Mouse (Mus musculus): ENCODE measurements at regions not wholly inside any gene's neighbourhood (a gene's known extent, or its start where the extent isn't known, plus 50 kb on each side); places are given as distances from the start of the nearest gene placed in this dataset.

GRCm38 (mm10) chr3:38255674-38256073 is 229.0 kb downstream of the Ankrd50 start:
- peak; percentile 41 for DNase-seq

GRCm38 (mm10) chr3:38254896-38255295 is 229.7 kb downstream of the Ankrd50 start:
- DNase-seq, result peak; percentile 76

- no peak for DNase-seq
Observed at GRCm38 (mm10) chr3:38251592-38251991, 233.1 kb downstream of the Ankrd50 start.

- DNase-seq, result no peak
Observed at GRCm38 (mm10) chr3:38250552-38250951, 234.1 kb downstream of the Ankrd50 start.

- no peak for DNase-seq
Observed at GRCm38 (mm10) chr3:38248941-38249340, 235.7 kb downstream of the Ankrd50 start.

DNA sequence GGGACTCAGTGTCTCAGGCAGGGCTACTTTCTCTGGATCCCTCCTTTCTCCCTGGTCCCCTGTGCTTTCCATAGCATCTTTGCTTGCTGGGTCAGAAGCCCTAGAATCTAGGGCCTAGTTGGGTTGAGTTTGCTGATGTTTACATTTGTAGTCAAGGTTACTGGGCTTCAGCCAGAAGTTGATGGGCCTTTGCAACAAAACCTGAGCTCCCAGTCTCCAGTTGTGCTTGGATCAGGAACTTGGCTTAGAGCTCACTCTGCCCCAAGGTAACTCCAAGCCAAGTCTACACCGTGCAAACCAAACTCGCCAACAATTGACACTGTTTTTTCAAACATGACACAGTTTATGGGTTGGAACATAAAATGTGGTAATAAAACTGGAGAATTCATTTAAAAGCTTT is 238.2 kb downstream of the Ankrd50 start:
- DNase-seq, result no peak

DNA sequence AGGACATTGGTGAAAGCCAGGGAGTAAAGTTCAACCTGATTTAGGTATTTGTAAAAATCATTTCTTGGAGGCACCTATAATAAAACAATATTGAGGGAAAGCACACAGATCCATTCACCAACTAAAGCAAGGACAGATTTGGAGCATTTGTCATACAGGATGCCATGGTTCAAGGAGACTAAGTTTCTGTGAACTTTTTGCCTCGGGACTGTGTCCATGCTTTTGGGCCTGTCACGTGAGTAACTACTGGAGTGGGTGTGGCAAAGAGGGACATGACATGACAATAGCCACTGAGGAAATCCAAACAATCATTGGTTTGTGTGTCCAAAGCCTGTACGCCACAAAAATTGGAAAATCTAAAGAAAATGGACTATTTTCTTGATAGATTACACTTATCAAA is 241.4 kb downstream of the Ankrd50 start:
- DNase-seq, result no peak

- no peak for DNase-seq
Observed at GRCm38 (mm10) chr3:38237616-38238015, 247.0 kb downstream of the Ankrd50 start.

- DNase-seq, result no peak
Observed at GRCm38 (mm10) chr3:38235736-38236083, 248.9 kb downstream of the Ankrd50 start.

DNA sequence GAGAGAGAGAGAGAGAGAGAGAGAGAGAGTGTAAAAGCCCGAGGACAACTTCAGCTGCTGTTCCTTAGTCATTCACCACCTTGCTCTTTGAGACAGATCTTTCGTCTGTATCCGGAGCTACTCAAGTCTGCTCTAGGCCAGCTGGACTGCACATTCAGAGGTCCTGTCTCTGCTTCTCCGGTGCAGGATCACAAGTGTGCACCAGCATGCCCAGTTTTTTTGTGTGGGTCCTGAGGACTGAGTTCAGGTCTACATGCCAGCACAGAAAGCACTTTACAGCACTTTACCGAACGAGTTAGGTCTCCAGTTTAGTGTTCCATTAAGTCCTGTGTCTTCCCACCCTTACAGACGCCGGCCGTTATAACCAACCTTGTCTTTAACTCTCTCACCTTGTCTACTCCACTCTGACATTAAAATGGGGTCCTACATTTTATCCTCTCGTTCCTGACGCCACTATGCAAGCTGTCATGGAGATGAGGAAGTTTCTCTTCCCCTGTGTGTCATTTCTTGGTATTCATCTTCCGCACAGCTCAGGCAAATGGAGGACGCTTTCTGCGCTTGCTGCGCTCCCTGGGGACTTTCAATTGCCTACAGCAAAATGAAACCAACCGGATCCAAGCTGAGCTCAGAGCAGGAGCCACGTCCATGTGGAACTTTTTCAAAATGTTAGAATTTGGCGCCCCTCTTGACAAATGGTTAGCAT is 249.5 kb downstream of the Ankrd50 start:
- no peak for DNase-seq

DNA sequence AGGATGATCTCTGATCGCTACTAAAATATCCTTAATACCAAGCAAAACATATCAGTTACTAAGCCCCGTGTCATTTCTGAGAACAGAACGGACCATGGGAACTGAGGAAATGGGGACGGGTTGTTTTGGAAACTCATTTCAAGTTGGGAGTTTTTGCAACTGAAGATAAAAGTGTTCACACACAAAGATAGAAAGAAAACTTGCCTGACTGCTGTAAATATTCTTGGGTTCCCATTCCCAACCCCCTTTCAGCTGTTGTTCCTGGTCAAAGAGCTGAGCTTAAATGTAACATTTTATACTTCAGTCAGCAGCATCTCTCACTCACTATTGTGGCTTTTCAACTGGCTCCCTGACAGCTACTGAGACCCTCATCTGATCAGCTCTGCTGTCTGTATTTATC is 250.1 kb downstream of the Ankrd50 start:
- DNase-seq, result no peak

DNA sequence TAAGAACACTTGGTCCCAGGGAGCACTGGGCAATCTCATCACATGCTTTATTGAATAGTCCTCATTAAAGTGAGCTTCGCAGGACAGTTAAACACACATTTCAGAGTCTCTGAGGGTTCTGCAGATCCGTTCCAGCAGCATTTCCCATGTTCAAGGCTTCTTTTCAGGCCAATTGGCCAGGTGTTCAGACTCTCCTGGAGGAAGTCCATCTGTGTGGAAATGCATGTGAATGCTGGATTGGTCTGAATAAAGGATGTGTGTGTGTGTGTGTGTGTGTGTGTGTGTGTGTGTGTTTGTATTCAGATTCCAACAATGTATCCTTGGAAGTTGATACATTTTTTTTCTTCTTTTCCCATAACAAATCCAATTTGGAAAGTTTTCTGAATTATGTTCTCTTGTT is 250.6 kb downstream of the Ankrd50 start:
- no peak for DNase-seq

DNA sequence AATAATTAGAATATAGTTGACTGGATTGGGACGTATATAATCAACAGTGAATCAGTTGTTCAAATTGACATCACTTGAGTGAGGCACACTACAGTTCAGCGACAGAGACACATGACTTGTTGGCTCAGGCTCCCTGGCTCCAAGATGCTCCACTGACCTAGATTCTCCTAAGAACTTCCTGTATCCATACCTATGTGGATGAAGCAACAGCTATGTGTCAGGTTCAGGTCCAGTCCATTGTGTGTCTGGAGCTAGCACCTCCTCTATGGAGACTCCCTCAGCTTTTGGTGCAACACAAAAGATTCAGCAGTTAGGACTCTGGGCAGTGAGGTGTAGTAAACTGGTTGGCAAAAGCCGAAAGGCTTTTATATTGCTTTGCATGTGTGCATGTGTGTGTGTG is 251.6 kb downstream of the Ankrd50 start:
- DNase-seq, result no peak

- peak; percentile 76 for DNase-seq
Observed at GRCm38 (mm10) chr3:38232111-38233076, 252.2 kb downstream of the Ankrd50 start.

DNA sequence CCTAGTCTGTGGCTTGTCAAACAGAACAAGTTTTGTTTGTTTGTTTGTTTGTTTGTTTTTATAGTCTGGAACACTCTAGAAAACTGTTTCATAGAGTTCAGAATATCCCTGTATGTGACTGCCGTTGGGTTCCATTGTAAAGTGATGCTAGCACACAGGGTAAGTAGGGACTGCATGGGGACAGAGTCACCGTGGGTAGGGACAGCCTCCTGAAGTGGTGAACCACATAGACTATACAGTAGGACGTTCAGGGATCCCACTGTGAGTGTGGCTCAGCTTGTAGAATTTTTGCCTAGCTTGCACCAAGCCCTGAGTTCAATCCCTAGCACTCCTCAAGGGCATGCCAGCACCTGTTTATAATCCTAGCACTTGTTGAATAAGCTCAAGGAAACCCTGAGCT is 253.1 kb downstream of the Ankrd50 start:
- DNase-seq, result no peak

GRCm38 (mm10) chr3:38230796-38231195 is 253.8 kb downstream of the Ankrd50 start:
- DNase-seq, result no peak

DNA sequence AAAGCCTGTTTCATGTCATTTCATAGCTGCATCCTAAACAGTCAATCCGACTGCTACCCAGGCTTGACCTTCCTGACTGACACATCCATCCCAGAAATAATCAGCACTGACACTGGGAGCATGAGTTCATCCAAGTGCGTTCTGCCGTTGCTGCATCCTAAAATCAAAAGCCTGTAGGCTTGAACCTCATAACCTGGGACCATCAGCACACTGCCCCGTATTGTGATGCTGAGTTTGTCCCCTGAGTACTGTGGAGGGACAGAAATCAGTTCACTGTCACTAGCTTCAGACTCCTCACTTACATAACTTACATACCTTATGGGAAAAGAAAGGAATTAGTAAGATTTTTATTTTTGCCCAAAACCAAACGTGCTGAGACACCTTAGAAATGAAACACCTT is 255.0 kb downstream of the Ankrd50 start:
- no peak for DNase-seq

DNA sequence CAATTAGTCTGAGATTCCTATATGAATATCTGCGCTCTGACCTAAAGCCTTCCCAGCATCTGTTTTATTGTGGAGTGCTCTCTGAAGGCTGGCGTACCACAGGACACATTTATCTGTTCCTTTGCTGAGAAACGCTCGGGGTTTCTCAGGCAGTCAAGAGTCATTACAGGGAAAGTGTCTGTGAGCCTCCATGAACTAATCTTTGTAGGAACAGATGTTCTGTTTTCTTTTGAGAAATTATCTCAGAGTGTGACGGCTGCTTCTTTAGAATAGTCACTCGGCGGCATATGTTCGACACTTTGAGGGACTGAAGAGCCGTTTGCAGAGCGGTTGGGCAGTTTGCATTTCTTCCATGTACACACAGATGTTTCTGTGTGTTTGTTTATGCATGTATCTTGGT is 255.6 kb downstream of the Ankrd50 start:
- no peak for DNase-seq

- DNase-seq, result no peak
Observed at GRCm38 (mm10) chr3:38227596-38227995, 257.0 kb downstream of the Ankrd50 start.

DNA sequence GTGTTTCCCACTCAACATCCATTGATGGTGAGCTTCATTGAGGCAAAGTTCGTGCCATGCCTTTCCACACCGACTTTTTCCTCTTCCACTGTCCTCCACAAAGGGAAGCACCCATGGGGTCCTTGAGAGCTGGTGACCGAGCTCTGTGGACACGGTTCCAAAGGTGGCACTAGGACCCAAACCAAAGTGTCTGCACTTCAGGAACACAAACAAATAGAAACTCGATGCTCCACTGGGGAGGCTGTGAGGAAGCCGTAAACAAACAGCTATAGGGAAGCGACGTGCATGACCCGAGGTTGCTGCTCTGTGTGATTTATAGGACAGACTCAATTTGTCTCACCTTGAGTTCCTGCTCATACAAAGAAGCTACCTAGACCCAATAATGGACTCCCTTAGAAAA is 257.5 kb downstream of the Ankrd50 start:
- DNase-seq, result no peak

DNA sequence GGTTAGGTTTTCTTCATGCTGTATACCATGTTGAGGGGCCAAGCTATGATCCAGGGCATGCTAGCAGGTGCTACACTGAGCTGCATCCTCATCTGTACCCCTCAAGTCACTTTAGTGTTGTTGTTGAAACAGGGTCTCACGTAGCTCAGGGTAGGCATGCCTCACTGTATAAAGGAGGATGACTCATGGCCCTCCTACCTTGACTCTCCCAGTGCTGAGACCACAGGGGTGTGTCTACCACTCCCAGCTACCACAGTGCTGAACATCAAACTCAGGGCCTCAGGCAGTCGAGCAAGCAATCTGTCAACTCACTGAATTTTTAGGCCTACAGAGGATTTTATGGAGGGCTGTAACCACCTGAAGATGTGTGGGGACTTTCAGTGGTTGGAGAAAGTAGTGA is 258.5 kb downstream of the Ankrd50 start:
- DNase-seq, result no peak

GRCm38 (mm10) chr3:38221834-38222215 is 262.8 kb downstream of the Ankrd50 start:
- DNase-seq, result no peak

GRCm38 (mm10) chr3:38220934-38221833 is 263.5 kb downstream of the Ankrd50 start:
- no peak for DNase-seq

Measured in gastrocnemius, postnatal 25 days (tissue).